Comparison of ENCODE assay signal across 9 mouse cellular contexts in genomic region chr13:99492619-99493303, GRCm38 (mm10). TPM values are rescaled to one million over a fixed set of nuclear protein-coding genes. Genes with fewer than 3 reads are reported as not detected.
DNase-seq lines count a peak whose midpoint lies in the region; ATAC-seq lines count a peak whose summit lies in the region.
"Had no signal": no experiment of that assay in that cellular context is flagged by ENCODE, and none has a peak within 500 bp of the region (broad histone marks: within the 10 kb centered on the region; RNA-seq: fewer than 3 reads in every experiment).

No protein-coding gene starts in this region.

- no peaks in the 10 kb centered on the region for H3K9me3 ChIP-seq in forebrain, embryonic 12.5 days
- H3K9me3 ChIP-seq in midbrain, embryonic 10.5 days (replicated peaks): no peaks in the 10 kb centered on the region

- intact Hi-C loops in left cerebral cortex, postnatal 4 days (cut with DNase I): no loop called here

- no peak overlapping the region for H3K4me3 ChIP-seq in forebrain, embryonic 12.5 days (replicated peaks)
- peak overlapping the region; percentile 32; the same call in 1 of the 2 replicates for H3K4me3 ChIP-seq in midbrain, embryonic 10.5 days

- H3K27ac ChIP-seq in forebrain, embryonic 12.5 days: peak overlapping the region; percentile 93
- peak overlapping the region; percentile 89 for H3K27ac ChIP-seq in midbrain, embryonic 10.5 days (replicated peaks)

- peak overlapping the region; percentile 17; the same call in 1 of the 2 replicates for H3K9ac ChIP-seq in forebrain, embryonic 12.5 days

- ATAC-seq in forebrain, embryonic 12.5 days (ENCODE audit: low FRiP score): peak; percentile 88

- 11% methylated on average over 7 of the region's 7 CpGs for WGBS in forebrain, embryonic 12.5 days
- 49% methylated on average over 7 of the region's 7 CpGs for WGBS in midbrain, embryonic 10.5 days

- peak; percentile 62 for DNase-seq in embryo, embryonic 11 days
- DNase-seq in embryo, embryonic 9.5 days (ENCODE audit: extremely low spot score): no peak
- DNase-seq in midbrain, embryonic 10.5 days (ENCODE audit: low spot score): peak; percentile 50
- peak; percentile 40 for DNase-seq in retina, embryonic 14.5 days (ENCODE audit: low spot score)
- DNase-seq in left cerebral cortex, postnatal 4 days: no peak
- no peak for DNase-seq in kidney, adult 8-10 months
- no peak for DNase-seq in layer of hippocampus, postnatal 36 days
- DNase-seq: lung, adult 18-20 months had no signal

- no peaks in the 10 kb centered on the region for H3K27me3 ChIP-seq in forebrain, embryonic 12.5 days
- no peaks in the 10 kb centered on the region for H3K27me3 ChIP-seq in midbrain, embryonic 10.5 days (ENCODE audit: low read depth, poor library complexity, severe bottlenecking)

- H3K4me1 ChIP-seq in forebrain, embryonic 12.5 days: peaks cover 56% of the 10 kb centered on the region
- H3K4me1 ChIP-seq in midbrain, embryonic 10.5 days: peaks cover 51% of the 10 kb centered on the region

- peaks cover 31% of the 10 kb centered on the region for H3K36me3 ChIP-seq in forebrain, embryonic 12.5 days (replicated peaks)
- peaks cover 75% of the 10 kb centered on the region for H3K36me3 ChIP-seq in midbrain, embryonic 10.5 days

- H3K4me2 ChIP-seq in forebrain, embryonic 12.5 days: peak overlapping the region; percentile 39

RNA-seq across cellular contexts. Expression of gene Map1b, which starts 23.6 kb away (rescaled TPM):
- polyA plus RNA-seq in forebrain, embryonic 12.5 days (2016; fragmentation: Nextera tagmentation; extraction: Ambion mirVana): 1,306 and 1,372 TPM in 2 replicates
- polyA plus RNA-seq in midbrain, embryonic 10.5 days (2016; fragmentation: Nextera tagmentation; extraction: Ambion mirVana): 665 and 916 TPM in 2 replicates
- 1,000 to 10,000 TPM; 1,564 to 1,697 TPM for total RNA-seq in left cerebral cortex, postnatal 4 days (2021)
- 100 to 1,000 TPM; 679 to 727 TPM for total RNA-seq in layer of hippocampus, postnatal 36 days (2021)

Comparison
In these comparisons a context has a peak if more than half of its experiments do, and no peak if none do; other contexts are left out.
1. DNase-seq: peak in embryo, embryonic 11 days (single experiment), midbrain, embryonic 10.5 days (single experiment) and retina, embryonic 14.5 days (single experiment); none in embryo, embryonic 9.5 days (single experiment), left cerebral cortex, postnatal 4 days (single experiment), kidney, adult 8-10 months (0 of 2) and layer of hippocampus, postnatal 36 days (0 of 2).